Mouse (Mus musculus): ENCODE measurements around the gene Ccdc191. TPM values are rescaled to one million over a fixed set of nuclear protein-coding genes. Genes with fewer than 3 reads are reported as not detected.

Gene Ccdc191
- polyA plus RNA-seq, 1 experiment from 2014 or later: 11.3 TPM

GRCm38 (mm10) chr16:43894501-43894900 lies 4.9 kb downstream of the Ccdc191 start:
- H3K9ac ChIP-seq: no peak overlapping the region
- no peak for ATAC-seq (ENCODE audit: low FRiP score, low read depth)
- 89% methylated on average over 8 of the region's 8 CpGs for WGBS
- H3K4me1 ChIP-seq: peaks cover 4% of the 10 kb centered on the region; the same call in 1 of the 2 replicates
- H3K27me3 ChIP-seq (replicated peaks): no peaks in the 10 kb centered on the region
- no peaks in the 10 kb centered on the region for H3K9me3 ChIP-seq
- H3K36me3 ChIP-seq: no peaks in the 10 kb centered on the region
- H3K27ac ChIP-seq: no peak overlapping the region
- H3K4me3 ChIP-seq: no peak overlapping the region
- no peak overlapping the region for H3K4me2 ChIP-seq (replicated peaks)

DNA sequence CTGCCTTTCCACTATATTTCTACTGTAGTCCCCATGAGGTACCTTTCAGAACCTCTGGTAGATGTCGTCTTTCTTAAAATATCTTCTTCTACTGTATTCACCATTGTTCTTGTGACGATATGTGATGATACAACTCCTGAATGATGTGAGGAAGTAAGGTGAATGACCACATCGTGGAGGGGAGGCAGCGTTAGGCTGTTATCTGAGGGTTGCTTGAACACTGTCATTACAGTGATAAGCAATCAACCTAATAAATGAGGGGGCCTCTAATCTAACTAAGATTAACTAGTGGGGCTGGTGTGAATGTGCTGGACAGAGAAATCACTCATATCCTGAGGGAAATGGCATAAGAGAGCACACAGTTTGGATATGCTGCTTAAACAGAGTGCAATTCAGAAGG lies 10.5 kb downstream of the Ccdc191 start:
- H3K9me3 ChIP-seq: no peaks in the 10 kb centered on the region
- H3K27me3 ChIP-seq (replicated peaks): no peaks in the 10 kb centered on the region
- H3K4me1 ChIP-seq: no peaks in the 10 kb centered on the region
- no peaks in the 10 kb centered on the region for H3K36me3 ChIP-seq
- H3K27ac ChIP-seq: no peak overlapping the region
- no peak overlapping the region for H3K4me3 ChIP-seq
- 91% methylated on average over 4 of the region's 4 CpGs for WGBS
- H3K9ac ChIP-seq: no peak overlapping the region
- no peak overlapping the region for H3K4me2 ChIP-seq (replicated peaks)
- no peak for ATAC-seq (ENCODE audit: low FRiP score, low read depth)

DNA sequence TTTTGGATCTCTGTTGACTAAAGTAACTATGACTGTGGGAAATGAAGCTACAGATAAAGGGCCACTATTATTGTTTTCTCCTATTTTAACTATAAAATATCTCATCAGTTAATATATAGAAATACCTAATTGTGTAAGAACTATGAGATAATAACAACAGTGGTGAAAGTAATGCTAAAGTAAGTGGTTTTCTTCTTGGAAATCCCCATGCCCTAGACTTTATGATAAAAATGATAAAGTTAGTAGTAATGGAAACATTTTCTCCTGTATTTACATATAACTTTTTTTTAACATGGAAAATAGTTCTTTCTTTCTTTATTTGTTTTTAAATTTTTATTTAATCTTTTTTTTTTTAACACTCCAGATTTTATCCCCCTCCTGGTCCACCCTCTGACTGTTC lies 11.0 kb downstream of the Ccdc191 start:
- H3K27me3 ChIP-seq (replicated peaks): no peaks in the 10 kb centered on the region
- H3K9ac ChIP-seq: no peak overlapping the region
- H3K36me3 ChIP-seq: no peaks in the 10 kb centered on the region
- H3K4me2 ChIP-seq (replicated peaks): no peak overlapping the region
- H3K4me3 ChIP-seq: no peak overlapping the region
- no peaks in the 10 kb centered on the region for H3K4me1 ChIP-seq
- no peak for ATAC-seq (ENCODE audit: low FRiP score, low read depth)
- H3K9me3 ChIP-seq: no peaks in the 10 kb centered on the region
- no peak overlapping the region for H3K27ac ChIP-seq

- Histone ChIP-seq H3K27ac (no peak overlapping the region), H3K9me3 (no peaks in the 10 kb centered on the region), H3K4me3 (no peak overlapping the region), H3K27me3 (replicated peaks) (no peaks in the 10 kb centered on the region), H3K36me3 (peaks cover 3% of the 10 kb centered on the region; the same call in 1 of the 2 replicates), H3K9ac (no peak overlapping the region), H3K4me2 (replicated peaks) (no peak overlapping the region), H3K4me1 (no peaks in the 10 kb centered on the region)
- ATAC-seq (ENCODE audit: low FRiP score, low read depth): no peak
- WGBS: 86% methylated on average over 2 of the region's 2 CpGs
Observed at GRCm38 (mm10) chr16:43908881-43909280, 19.3 kb downstream of the Ccdc191 start.

DNA sequence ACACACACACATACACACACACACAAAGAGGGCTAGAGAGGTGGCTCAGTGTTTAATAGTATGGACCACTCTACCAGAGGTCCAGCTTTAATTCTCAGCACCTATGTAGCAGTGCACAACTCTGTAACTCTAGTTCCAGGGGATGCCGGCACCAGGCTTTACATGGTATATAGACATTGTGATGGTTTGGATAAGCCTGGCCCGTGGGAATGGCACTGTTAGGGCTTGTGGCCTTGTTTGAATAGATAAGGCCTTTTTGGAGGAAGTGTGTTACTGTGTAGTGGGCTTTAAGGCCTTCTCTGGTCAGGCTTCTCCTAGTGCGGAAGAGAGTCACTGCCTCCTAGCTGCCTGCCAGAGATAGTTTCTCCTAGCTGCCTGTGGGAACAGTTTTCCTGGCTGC lies 29.3 kb downstream of the Ccdc191 start:
- Histone ChIP-seq H3K4me3 (no peak overlapping the region), H3K27ac (no peak overlapping the region), H3K36me3 (no peaks in the 10 kb centered on the region; the same call in 1 of the 2 replicates), H3K4me2 (replicated peaks) (no peak overlapping the region), H3K9ac (no peak overlapping the region), H3K27me3 (replicated peaks) (no peaks in the 10 kb centered on the region), H3K9me3 (no peaks in the 10 kb centered on the region), H3K4me1 (no peaks in the 10 kb centered on the region)
- 89% methylated on average over 3 of the region's 3 CpGs for WGBS
- no peak for ATAC-seq (ENCODE audit: low FRiP score, low read depth)

DNA sequence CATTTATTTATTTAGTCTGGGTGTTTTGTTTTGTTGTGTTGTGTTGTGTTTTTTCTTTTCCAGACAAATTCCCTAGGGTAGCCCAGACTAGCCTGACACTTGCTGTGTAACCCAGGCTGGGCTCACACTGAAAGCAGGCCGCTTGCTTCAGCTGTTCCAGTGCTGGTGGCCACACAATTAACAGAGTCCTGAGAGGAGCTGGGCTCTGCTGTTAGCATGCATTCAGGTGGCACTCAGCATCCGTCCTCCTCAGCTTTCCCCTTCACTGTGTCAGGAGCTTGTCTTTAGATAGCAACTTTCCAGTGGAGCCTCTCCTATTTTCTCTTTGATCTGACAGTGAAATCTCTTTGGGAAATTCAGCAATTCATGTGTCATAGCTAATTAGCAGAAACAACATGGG lies 32.4 kb downstream of the Ccdc191 start:
- no peaks in the 10 kb centered on the region for H3K27me3 ChIP-seq (replicated peaks)
- no peak for ATAC-seq (ENCODE audit: low FRiP score, low read depth)
- no peaks in the 10 kb centered on the region for H3K9me3 ChIP-seq
- WGBS: 80% methylated on average over 2 of the region's 2 CpGs
- H3K27ac ChIP-seq: no peak overlapping the region
- H3K4me3 ChIP-seq: no peak overlapping the region
- H3K4me2 ChIP-seq (replicated peaks): no peak overlapping the region
- no peaks in the 10 kb centered on the region for H3K4me1 ChIP-seq
- H3K9ac ChIP-seq: no peak overlapping the region
- no peaks in the 10 kb centered on the region for H3K36me3 ChIP-seq

- ATAC-seq (ENCODE audit: low FRiP score, low read depth): no peak
Observed at GRCm38 (mm10) chr16:43922630-43923029, 33.0 kb downstream of the Ccdc191 start.

GRCm38 (mm10) chr16:43925001-43925558 lies 35.5 kb downstream of the Ccdc191 start:
- H3K4me3 ChIP-seq: no peak overlapping the region
- no peaks in the 10 kb centered on the region for H3K4me1 ChIP-seq
- H3K9me3 ChIP-seq: no peaks in the 10 kb centered on the region
- no peak overlapping the region for H3K4me2 ChIP-seq (replicated peaks)
- ATAC-seq (ENCODE audit: low FRiP score, low read depth): no peak
- WGBS: 70% methylated on average over 6 of the region's 6 CpGs
- H3K27me3 ChIP-seq (replicated peaks): no peaks in the 10 kb centered on the region
- H3K27ac ChIP-seq: no peak overlapping the region
- H3K36me3 ChIP-seq: no peaks in the 10 kb centered on the region
- H3K9ac ChIP-seq: no peak overlapping the region

More at GRCm38 (mm10) chr16:43922630-43923029, 33.0 kb downstream of the Ccdc191 start:
- Histone ChIP-seq H3K36me3 (no peaks in the 10 kb centered on the region), H3K27me3 (replicated peaks) (no peaks in the 10 kb centered on the region), H3K4me1 (no peaks in the 10 kb centered on the region), H3K9me3 (no peaks in the 10 kb centered on the region), H3K9ac (no peak overlapping the region), H3K4me3 (no peak overlapping the region), H3K27ac (no peak overlapping the region), H3K4me2 (replicated peaks) (no peak overlapping the region)
- 68% methylated on average over 3 of the region's 3 CpGs for whole genome bisulfite sequencing

GRCm38 (mm10) chr16:43925846-43926245 lies 36.2 kb downstream of the Ccdc191 start:
- ATAC-seq (ENCODE audit: low FRiP score, low read depth): no peak

GRCm38 (mm10) chr16:43926341-43926859 lies 36.8 kb downstream of the Ccdc191 start, which contains the start of gene Qtrt2:
Gene Qtrt2 (minus strand): TSS chr16:43926809.
- no peaks in the 10 kb centered on the region for H3K36me3 ChIP-seq
- H3K4me3 ChIP-seq: no peak within 1 kb of the TSS
- WGBS: 46% methylated on average over 6 of the region's 6 CpGs
- H3K9ac ChIP-seq: no peak within 1 kb of the TSS
- H3K9me3 ChIP-seq: no peaks in the 10 kb centered on the region
- no peak within 1 kb of the TSS for H3K27ac ChIP-seq
- H3K4me1 ChIP-seq: no peaks in the 10 kb centered on the region
- no peaks in the 10 kb centered on the region for H3K27me3 ChIP-seq (replicated peaks)
- no peak within 1 kb of the TSS for H3K4me2 ChIP-seq (replicated peaks)
- ATAC-seq (ENCODE audit: low FRiP score, low read depth): no peak

More at GRCm38 (mm10) chr16:43925846-43926245, 36.2 kb downstream of the Ccdc191 start:
- Histone ChIP-seq H3K9ac (no peak overlapping the region), H3K4me3 (no peak overlapping the region), H3K27me3 (replicated peaks) (no peaks in the 10 kb centered on the region), H3K4me1 (no peaks in the 10 kb centered on the region), H3K27ac (no peak overlapping the region), H3K9me3 (no peaks in the 10 kb centered on the region), H3K36me3 (no peaks in the 10 kb centered on the region), H3K4me2 (replicated peaks) (no peak overlapping the region)
- 85% methylated on average over 1 of the region's 1 CpGs for WGBS

- H3K9me3 ChIP-seq: no peaks in the 10 kb centered on the region
- H3K36me3 ChIP-seq: no peaks in the 10 kb centered on the region
- ATAC-seq (ENCODE audit: low FRiP score, low read depth): no peak
- no peak overlapping the region for H3K4me2 ChIP-seq (replicated peaks)
- no peak overlapping the region for H3K4me3 ChIP-seq
- H3K9ac ChIP-seq: no peak overlapping the region
- no peaks in the 10 kb centered on the region for H3K4me1 ChIP-seq
- H3K27ac ChIP-seq: no peak overlapping the region
- no peaks in the 10 kb centered on the region for H3K27me3 ChIP-seq (replicated peaks)
Observed at GRCm38 (mm10) chr16:43930577-43930976, 41.0 kb downstream of the Ccdc191 start.

DNA sequence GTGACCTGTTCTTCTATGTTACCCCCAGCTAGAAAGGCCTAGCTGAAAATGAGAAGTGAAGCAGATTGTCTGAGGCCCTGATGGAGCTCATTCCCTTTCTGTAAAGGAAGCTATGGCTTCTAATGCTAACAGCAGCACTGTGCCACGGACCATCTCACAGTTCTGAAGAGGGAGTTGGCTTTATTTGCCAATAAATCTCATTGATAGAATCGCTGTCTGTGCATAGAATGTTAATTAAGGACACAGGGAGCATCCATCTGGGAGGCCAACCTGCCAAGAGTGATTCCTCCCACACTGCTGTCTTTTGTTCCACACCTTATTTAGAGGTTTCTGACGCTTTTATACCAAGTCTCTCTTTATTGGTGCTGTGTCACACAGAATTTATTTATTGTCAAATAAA lies 41.9 kb downstream of the Ccdc191 start:
- Histone ChIP-seq H3K9ac (no peak overlapping the region), H3K9me3 (no peaks in the 10 kb centered on the region), H3K4me3 (no peak overlapping the region), H3K36me3 (no peaks in the 10 kb centered on the region), H3K27ac (no peak overlapping the region), H3K27me3 (replicated peaks) (no peaks in the 10 kb centered on the region), H3K4me2 (replicated peaks) (no peak overlapping the region), H3K4me1 (no peaks in the 10 kb centered on the region)
- 40% methylated on average over 3 of the region's 3 CpGs for WGBS
- peak; percentile 87 for ATAC-seq (ENCODE audit: low FRiP score, low read depth)

DNA sequence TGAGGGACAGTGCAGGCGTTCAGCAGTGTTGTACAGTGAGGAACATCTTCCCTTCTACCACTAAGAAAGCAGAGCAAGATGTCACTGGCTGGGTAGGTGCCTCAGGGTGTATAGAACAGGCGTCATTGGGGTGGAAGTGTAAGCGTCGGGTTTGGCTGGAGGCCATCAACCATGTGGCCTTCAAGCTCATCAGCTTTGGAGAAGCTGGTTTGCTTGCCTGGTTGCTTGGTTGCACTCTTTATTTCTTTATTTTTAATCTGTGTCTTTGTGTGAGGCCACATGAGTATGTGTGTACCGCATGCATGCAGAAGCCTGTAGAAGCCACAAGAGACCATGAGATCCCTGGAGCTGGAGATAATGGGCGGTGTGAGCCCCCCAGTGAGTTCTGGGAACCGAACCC lies 42.7 kb downstream of the Ccdc191 start:
- H3K9ac ChIP-seq: no peak overlapping the region
- no peaks in the 10 kb centered on the region for H3K9me3 ChIP-seq
- H3K36me3 ChIP-seq: no peaks in the 10 kb centered on the region
- no peak overlapping the region for H3K27ac ChIP-seq
- WGBS: 91% methylated on average over 7 of the region's 7 CpGs
- no peaks in the 10 kb centered on the region for H3K4me1 ChIP-seq
- no peak overlapping the region for H3K4me2 ChIP-seq (replicated peaks)
- peak; percentile 59; the same call in 1 of the 2 replicates for ATAC-seq (ENCODE audit: low FRiP score, low read depth)
- H3K27me3 ChIP-seq (replicated peaks): no peaks in the 10 kb centered on the region
- no peak overlapping the region for H3K4me3 ChIP-seq

Data from neural tube, embryonic 12.5 days (tissue).